Mouse (Mus musculus) hindbrain, postnatal 0 days (tissue): ENCODE measurements at regions not wholly inside any gene's neighbourhood (a gene's known extent, or its start where the extent isn't known, plus 50 kb on each side); places are given as distances from the start of the nearest gene placed in this dataset.

Source experiments
- ATAC-seq: fragments of 200-750 bp; cut with Nextera tagmentation; 2 replicates; pipeline ENCODE4 v1.8.0; 2017; ENCODE audit warnings: mild to moderate bottlenecking, moderate TSS enrichment, moderate library complexity
- DNase-seq: peaks from one replicate; pipeline ENCODE4 v3.0.0-alpha.2; 2015; ENCODE audit warnings: low spot score
- H3K27ac ChIP-seq: fragments of 300-500 bp; sonication (generic); 2 replicates; pipeline ENCODE4 v1.5.1; 2014; ENCODE audit warnings: mild to moderate bottlenecking
- H3K27me3 ChIP-seq: fragments of 300-500 bp; sonication (generic); 2 replicates; pipeline ENCODE4 v1.6.1; 2014; ENCODE audit warnings: low read length, mixed read lengths; ENCODE audit not compliant: insufficient read depth
- H3K36me3 ChIP-seq: fragments of 300-500 bp; sonication (generic); 2 replicates; pipeline ENCODE4 v1.6.1; 2014; ENCODE audit warnings: low read length, mixed read lengths; ENCODE audit not compliant: insufficient read depth
- H3K4me1 ChIP-seq: fragments of 300-500 bp; sonication (generic); 2 replicates; pipeline ENCODE4 v1.6.1; 2014; ENCODE audit warnings: antibody characterized with exemption, low read length, mixed read lengths; ENCODE audit not compliant: insufficient read depth
- H3K4me2 ChIP-seq: fragments of 300-500 bp; sonication (generic); 2 replicates; pipeline ENCODE4 v1.6.1; 2014; ENCODE audit warnings: low read depth, mild to moderate bottlenecking, low read length, moderate library complexity, mixed read lengths
- H3K4me3 ChIP-seq: fragments of 300-500 bp; sonication (generic); 2 replicates; pipeline ENCODE4 v1.5.1; 2014; ENCODE audit warnings: low read length
- H3K9ac ChIP-seq: fragments of 300-500 bp; sonication (generic); replicated peaks from 2 replicates; pipeline ENCODE4 v1.6.1; 2014; ENCODE audit warnings: mild to moderate bottlenecking, low read length, moderate library complexity, mixed read lengths
- H3K9me3 ChIP-seq: fragments of 300-500 bp; sonication (generic); 2 replicates; pipeline ENCODE4 v1.6.1; 2016; ENCODE audit warnings: low read length, mixed read lengths
- CTCF ChIP-seq: IDR thresholded peaks from 2 replicates; pipeline ENCODE4 v1.5.1; 2016; ENCODE audit warnings: antibody characterized with exemption, control low read depth, low read depth
- WGBS: fragments of 180-500 bp; shearing (Covaris S2); extraction: QIAGEN DNeasy Blood & Tissue Kit; methylation state at CpG from one replicate; pipeline ENCODE4 v1.1.7; 2014; 5-methylcytosine and 5-hydroxymethylcytosine counted together

DNA sequence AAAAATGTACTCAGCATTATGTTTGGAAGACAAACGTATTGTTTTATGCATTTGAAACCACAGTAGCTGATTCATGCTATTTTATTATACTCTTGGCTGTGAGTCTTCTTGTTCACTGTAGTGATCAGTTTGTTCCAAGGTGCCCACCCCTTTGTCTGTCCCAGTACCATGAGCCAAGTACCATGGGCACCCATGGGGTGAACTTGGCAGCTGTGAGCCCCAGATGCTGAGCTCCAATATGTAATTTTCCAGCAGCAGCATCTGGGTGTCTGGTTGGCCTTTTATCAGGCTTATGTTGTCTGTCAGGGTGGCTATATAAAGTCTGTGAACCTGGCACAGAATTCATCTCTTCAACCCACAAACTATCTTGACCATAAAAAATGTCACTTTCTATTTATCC is 1200.5 kb upstream of the Nr2f1 start:
- H3K4me2 ChIP-seq, result no peak overlapping the region
- H3K4me1 ChIP-seq, result no peaks in the 10 kb centered on the region
- no peak overlapping the region for H3K9ac ChIP-seq
- H3K27ac ChIP-seq, result no peak overlapping the region
- no peaks in the 10 kb centered on the region for H3K36me3 ChIP-seq
- WGBS, result 45% methylated on average over 1 of the region's 1 CpGs
- no peaks in the 10 kb centered on the region for H3K27me3 ChIP-seq
- DNase-seq, result peak; percentile 18
- no peaks in the 10 kb centered on the region for H3K9me3 ChIP-seq
- TF ChIP-seq CTCF, result no peak
- peak; percentile 61; the same call in 1 of the 2 replicates for ATAC-seq
- H3K4me3 ChIP-seq, result no peak overlapping the region

DNA sequence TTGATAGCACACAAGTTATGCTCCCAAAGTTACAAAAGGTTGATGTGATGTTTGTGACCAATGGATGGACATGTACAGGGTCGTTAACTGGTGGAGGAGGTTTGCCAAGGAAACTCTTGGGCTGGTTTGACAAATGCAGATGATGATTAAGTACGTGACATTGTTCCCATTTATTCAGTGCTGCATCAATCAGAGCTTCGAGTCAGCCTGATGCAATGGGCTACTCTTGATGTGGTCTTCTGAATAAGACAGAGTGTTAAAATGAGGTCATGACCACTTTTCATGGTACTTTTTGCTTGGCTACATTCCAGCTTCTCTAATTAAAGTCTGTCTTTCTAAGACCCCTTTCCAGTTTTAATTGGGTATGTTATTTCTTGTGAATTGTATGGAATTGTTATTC is 1194.4 kb upstream of the Nr2f1 start:
- no peak overlapping the region for H3K27ac ChIP-seq
- no peaks in the 10 kb centered on the region for H3K36me3 ChIP-seq
- WGBS, result 27% methylated on average over 3 of the region's 3 CpGs
- H3K9me3 ChIP-seq, result no peaks in the 10 kb centered on the region
- H3K4me2 ChIP-seq, result no peak overlapping the region
- no peak for DNase-seq
- no peaks in the 10 kb centered on the region for H3K4me1 ChIP-seq
- no peak for TF ChIP-seq CTCF
- no peak for ATAC-seq
- no peak overlapping the region for H3K4me3 ChIP-seq
- no peak overlapping the region for H3K9ac ChIP-seq
- H3K27me3 ChIP-seq, result no peaks in the 10 kb centered on the region

DNA sequence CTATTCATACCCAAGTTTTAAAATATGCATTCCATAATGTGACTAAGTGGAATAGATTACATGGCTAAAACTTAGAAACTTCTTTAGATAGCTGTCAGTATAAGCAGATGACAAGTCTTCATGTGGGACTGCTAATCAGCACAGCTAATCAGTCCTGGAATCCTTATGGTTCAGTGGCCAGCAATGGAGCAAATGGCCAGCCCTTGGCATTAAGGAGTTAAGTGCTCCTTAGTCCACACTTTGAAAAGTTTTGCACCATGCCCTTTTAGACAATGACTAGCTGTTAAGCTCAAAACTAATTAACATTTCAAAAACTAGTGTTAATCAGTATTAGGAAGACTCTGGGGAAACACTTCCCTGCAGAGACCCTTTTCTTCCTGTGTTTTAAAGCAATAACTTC is 1188.4 kb upstream of the Nr2f1 start:
- ATAC-seq, result no peak
- Histone ChIP-seq H3K4me3 (no peak overlapping the region), H3K4me2 (no peak overlapping the region), H3K27ac (no peak overlapping the region), H3K9ac (no peak overlapping the region), H3K36me3 (no peaks in the 10 kb centered on the region), H3K9me3 (no peaks in the 10 kb centered on the region), H3K27me3 (no peaks in the 10 kb centered on the region), H3K4me1 (no peaks in the 10 kb centered on the region)
- no peak for TF ChIP-seq CTCF
- no peak for DNase-seq

DNA sequence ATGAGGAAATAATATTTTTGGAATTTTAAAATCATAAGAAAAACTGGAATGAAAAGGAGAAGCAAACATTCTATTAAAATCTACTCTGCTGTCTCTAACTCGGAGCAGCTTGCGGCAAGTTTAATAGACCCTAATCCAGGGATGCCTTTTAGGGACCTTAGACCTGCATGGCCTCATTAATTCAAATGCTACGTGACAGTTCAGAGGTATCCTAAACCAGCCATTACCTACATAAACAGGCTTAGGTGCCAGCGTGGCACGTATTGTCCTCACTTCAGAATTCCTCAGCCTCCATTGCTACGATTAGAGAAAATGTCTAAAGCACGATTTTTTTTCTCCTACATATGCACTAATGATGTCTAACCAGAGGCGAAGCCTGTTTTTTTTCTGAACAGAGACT is 1141.9 kb upstream of the Nr2f1 start:
- H3K9me3 ChIP-seq, result no peaks in the 10 kb centered on the region
- no peak overlapping the region for H3K9ac ChIP-seq
- WGBS, result 86% methylated on average over 8 of the region's 8 CpGs
- ATAC-seq (no peak), DNase-seq (no peak)
- H3K4me1 ChIP-seq, result no peaks in the 10 kb centered on the region
- no peak for TF ChIP-seq CTCF
- no peak overlapping the region for H3K4me3 ChIP-seq
- H3K27me3 ChIP-seq, result no peaks in the 10 kb centered on the region
- no peak overlapping the region for H3K27ac ChIP-seq
- H3K36me3 ChIP-seq, result no peaks in the 10 kb centered on the region
- no peak overlapping the region for H3K4me2 ChIP-seq

DNA sequence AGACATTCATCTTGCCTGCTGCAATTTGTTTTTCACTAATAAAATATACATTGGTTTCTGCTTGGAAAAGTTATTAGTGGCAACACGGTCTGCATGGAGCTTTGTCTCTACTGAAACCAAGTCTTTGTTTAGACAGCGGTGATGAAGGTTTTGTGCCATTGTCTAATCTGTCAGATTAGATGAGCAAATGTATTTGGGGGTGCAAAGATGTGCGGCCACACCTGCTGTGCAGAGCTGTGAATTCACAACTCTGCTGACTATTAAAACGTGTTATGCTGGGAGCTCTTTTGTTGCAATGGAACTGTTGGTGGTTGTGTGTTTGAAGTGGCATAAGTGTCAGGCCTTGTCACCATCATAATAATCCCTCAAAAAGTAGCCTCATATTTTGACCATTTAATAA is 1140.9 kb upstream of the Nr2f1 start:
- ATAC-seq (no peak), DNase-seq (no peak)
- Histone ChIP-seq H3K4me2 (no peak overlapping the region), H3K27me3 (no peaks in the 10 kb centered on the region), H3K9me3 (no peaks in the 10 kb centered on the region), H3K36me3 (no peaks in the 10 kb centered on the region), H3K9ac (no peak overlapping the region), H3K4me1 (no peaks in the 10 kb centered on the region), H3K4me3 (no peak overlapping the region), H3K27ac (no peak overlapping the region)
- no peak for TF ChIP-seq CTCF
- 31% methylated on average over 4 of the region's 4 CpGs for WGBS

DNA sequence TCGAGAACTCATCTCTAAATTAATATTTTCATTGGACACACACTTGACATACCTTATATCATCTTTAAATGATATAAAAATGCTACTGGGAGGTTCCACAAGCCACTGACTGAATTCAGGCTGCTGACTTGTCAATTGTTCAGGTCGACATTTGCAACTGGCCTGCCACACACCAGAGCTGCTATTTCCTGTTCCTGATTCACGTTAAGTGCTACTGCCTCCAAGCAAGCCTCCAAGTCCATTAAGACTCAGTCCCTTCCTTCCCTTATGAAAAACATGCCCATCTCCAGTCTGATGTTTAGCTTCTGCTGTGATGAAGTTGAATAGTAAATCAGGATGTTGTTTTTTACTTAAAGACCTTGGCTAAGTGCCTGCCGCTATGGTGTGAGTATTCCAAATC is 1140.2 kb upstream of the Nr2f1 start:
- DNase-seq (no peak), ATAC-seq (no peak)
- H3K9ac ChIP-seq, result no peak overlapping the region
- no peaks in the 10 kb centered on the region for H3K27me3 ChIP-seq
- no peak for TF ChIP-seq CTCF
- no peaks in the 10 kb centered on the region for H3K4me1 ChIP-seq
- H3K4me2 ChIP-seq, result no peak overlapping the region
- no peak overlapping the region for H3K4me3 ChIP-seq
- H3K27ac ChIP-seq, result no peak overlapping the region
- H3K36me3 ChIP-seq, result no peaks in the 10 kb centered on the region
- WGBS, result 55% methylated on average over 4 of the region's 4 CpGs
- H3K9me3 ChIP-seq, result no peaks in the 10 kb centered on the region

DNA sequence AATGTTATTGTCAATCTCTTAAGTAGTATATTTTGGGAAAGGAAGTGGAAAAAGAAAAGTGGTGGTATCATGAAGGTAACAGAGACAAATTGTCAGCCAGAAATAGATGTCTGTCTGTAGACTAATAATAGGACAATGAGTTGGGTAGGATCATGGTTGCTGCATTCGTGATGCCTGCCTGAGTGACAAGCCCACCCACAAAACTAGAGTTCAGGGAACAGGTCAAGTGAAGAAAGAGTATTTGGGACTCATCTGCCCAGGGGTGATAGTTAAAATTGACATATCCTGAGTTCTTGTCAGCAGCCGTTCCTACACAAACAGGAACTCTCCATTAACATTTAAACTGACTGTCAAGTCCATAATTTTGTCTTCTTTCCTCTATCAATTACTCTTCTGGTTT is 1120.6 kb upstream of the Nr2f1 start:
- Histone ChIP-seq H3K9me3 (no peaks in the 10 kb centered on the region), H3K4me1 (no peaks in the 10 kb centered on the region), H3K4me2 (no peak overlapping the region), H3K9ac (no peak overlapping the region), H3K4me3 (no peak overlapping the region), H3K27me3 (no peaks in the 10 kb centered on the region), H3K36me3 (no peaks in the 10 kb centered on the region), H3K27ac (no peak overlapping the region)
- WGBS, result 48% methylated on average over 2 of the region's 2 CpGs
- no peak for ATAC-seq
- TF ChIP-seq CTCF, result no peak
- DNase-seq, result no peak
